Comparison of ENCODE assay signal across 13 mouse cellular contexts in genomic region chr1:40236694-40237093, GRCm38 (mm10). TPM values are rescaled to one million over a fixed set of nuclear protein-coding genes. Genes with fewer than 3 reads are reported as not detected.
A peak's percentile ranks its signal among the peaks of the same experiment; 100 is the strongest.
DNase-seq lines count a peak whose midpoint lies in the region; ATAC-seq and TF ChIP-seq lines count a peak whose summit lies in the region.
"Had no signal": no experiment of that assay in that cellular context is flagged by ENCODE, and none has a peak within 500 bp of the region (broad histone marks: within the 10 kb centered on the region; RNA-seq: fewer than 3 reads in every experiment).

No protein-coding gene starts in this region.

- H3K4me2 ChIP-seq in heart, embryonic 12.5 days: no peak overlapping the region
- H3K4me2 ChIP-seq in lung, embryonic 14.5 days: no peak overlapping the region
- H3K4me2 ChIP-seq in kidney, embryonic 16.5 days (replicated peaks; ENCODE audit: low read depth, low read length): no peak overlapping the region
- H3K4me2 ChIP-seq in stomach, embryonic 16.5 days (ENCODE audit: low read depth, low read length): no peak overlapping the region
- no peak overlapping the region for H3K4me2 ChIP-seq in forebrain, postnatal 0 days (ENCODE audit: low read depth)

- TF ChIP-seq CTCF in lung, embryonic 14.5 days (IDR thresholded peaks at IDR 0.05; ENCODE audit: low read depth): no peak
- TF ChIP-seq CTCF in forebrain, postnatal 0 days (IDR thresholded peaks at IDR 0.05; ENCODE audit: low read depth): no peak

- no peak for ATAC-seq in heart, embryonic 12.5 days (ENCODE audit: insufficient number of reproducible peaks, low FRiP score)
- ATAC-seq in lung, embryonic 14.5 days (ENCODE audit: insufficient read depth): peak; percentile 51; the same call in 1 of the 2 replicates
- peak; percentile 87 for ATAC-seq in kidney, embryonic 16.5 days (ENCODE audit: low FRiP score, low TSS enrichment)
- ATAC-seq in stomach, embryonic 16.5 days (ENCODE audit: insufficient read depth, low FRiP score): peak; percentile 26; the same call in 1 of the 2 replicates
- ATAC-seq in forebrain, postnatal 0 days: no peak

- peaks cover 24% of the 10 kb centered on the region for H3K4me1 ChIP-seq in heart, embryonic 10.5 days
- peaks cover 22% of the 10 kb centered on the region for H3K4me1 ChIP-seq in heart, embryonic 12.5 days (replicated peaks)
- H3K4me1 ChIP-seq in lung, embryonic 14.5 days (ENCODE audit: insufficient read depth): peaks cover 19% of the 10 kb centered on the region
- peaks cover 32% of the 10 kb centered on the region for H3K4me1 ChIP-seq in kidney, embryonic 16.5 days (ENCODE audit: insufficient read depth, low read length)
- H3K4me1 ChIP-seq in stomach, embryonic 16.5 days (ENCODE audit: control insufficient read depth, insufficient read depth, low read length): peaks cover 18% of the 10 kb centered on the region; the same call in 1 of the 2 replicates
- H3K4me1 ChIP-seq in forebrain, postnatal 0 days (ENCODE audit: insufficient read depth): no peaks in the 10 kb centered on the region

- H3K9ac ChIP-seq in heart, embryonic 12.5 days: no peak overlapping the region
- H3K9ac ChIP-seq in lung, embryonic 14.5 days: no peak overlapping the region
- no peak overlapping the region for H3K9ac ChIP-seq in kidney, embryonic 16.5 days (replicated peaks; ENCODE audit: low read length)
- no peak overlapping the region for H3K9ac ChIP-seq in stomach, embryonic 16.5 days (ENCODE audit: low read length)
- no peak overlapping the region for H3K9ac ChIP-seq in forebrain, postnatal 0 days

- H3K27ac ChIP-seq in heart, embryonic 10.5 days: no peak overlapping the region
- no peak overlapping the region for H3K27ac ChIP-seq in heart, embryonic 12.5 days (ENCODE audit: poor library complexity, severe bottlenecking)
- H3K27ac ChIP-seq in lung, embryonic 14.5 days (ENCODE audit: low read depth): peak overlapping the region; percentile 10; the same call in 1 of the 2 replicates
- H3K27ac ChIP-seq in kidney, embryonic 16.5 days (ENCODE audit: low read length): no peak overlapping the region
- H3K27ac ChIP-seq in stomach, embryonic 16.5 days (ENCODE audit: low read length): peak overlapping the region; percentile 19; the same call in 1 of the 2 replicates
- H3K27ac ChIP-seq in forebrain, postnatal 0 days (ENCODE audit: low read depth, low read length): no peak overlapping the region
- H3K27ac ChIP-seq: hindbrain, embryonic 10.5 days had no signal

- no peaks in the 10 kb centered on the region for H3K9me3 ChIP-seq in heart, embryonic 10.5 days
- no peaks in the 10 kb centered on the region for H3K9me3 ChIP-seq in heart, embryonic 12.5 days (replicated peaks)
- H3K9me3 ChIP-seq in lung, embryonic 14.5 days (ENCODE audit: low read depth, low read length): no peaks in the 10 kb centered on the region
- no peaks in the 10 kb centered on the region for H3K9me3 ChIP-seq in kidney, embryonic 16.5 days (ENCODE audit: low read length)
- no peaks in the 10 kb centered on the region for H3K9me3 ChIP-seq in stomach, embryonic 16.5 days (replicated peaks; ENCODE audit: control insufficient read depth, low read length)
- H3K9me3 ChIP-seq in forebrain, postnatal 0 days (ENCODE audit: low read length): no peaks in the 10 kb centered on the region
- H3K9me3 ChIP-seq: hindbrain, embryonic 10.5 days had no signal

- 71% methylated on average over 6 of the region's 6 CpGs for WGBS in heart, embryonic 10.5 days
- WGBS in heart, embryonic 12.5 days: 64% methylated on average over 6 of the region's 6 CpGs
- 41% methylated on average over 6 of the region's 6 CpGs for WGBS in lung, embryonic 14.5 days
- WGBS in kidney, embryonic 16.5 days: 33% methylated on average over 6 of the region's 6 CpGs
- 32% methylated on average over 6 of the region's 6 CpGs for WGBS in stomach, embryonic 16.5 days
- WGBS in forebrain, postnatal 0 days: 63% methylated on average over 6 of the region's 6 CpGs

- no peaks in the 10 kb centered on the region for H3K36me3 ChIP-seq in heart, embryonic 10.5 days
- no peaks in the 10 kb centered on the region for H3K36me3 ChIP-seq in heart, embryonic 12.5 days
- no peaks in the 10 kb centered on the region for H3K36me3 ChIP-seq in lung, embryonic 14.5 days (ENCODE audit: insufficient read depth)
- no peaks in the 10 kb centered on the region for H3K36me3 ChIP-seq in kidney, embryonic 16.5 days (ENCODE audit: insufficient read depth, low read length)
- no peaks in the 10 kb centered on the region for H3K36me3 ChIP-seq in stomach, embryonic 16.5 days (ENCODE audit: control insufficient read depth, insufficient read depth, low read length)
- no peaks in the 10 kb centered on the region for H3K36me3 ChIP-seq in forebrain, postnatal 0 days (ENCODE audit: insufficient read depth)
- H3K36me3 ChIP-seq: hindbrain, embryonic 10.5 days had no signal

- H3K27me3 ChIP-seq in heart, embryonic 10.5 days (ENCODE audit: insufficient read depth, poor library complexity, severe bottlenecking): no peaks in the 10 kb centered on the region
- no peaks in the 10 kb centered on the region for H3K27me3 ChIP-seq in heart, embryonic 12.5 days (replicated peaks)
- no peaks in the 10 kb centered on the region for H3K27me3 ChIP-seq in lung, embryonic 14.5 days (ENCODE audit: insufficient read depth, low read length)
- H3K27me3 ChIP-seq in kidney, embryonic 16.5 days (ENCODE audit: insufficient read depth, low read length): no peaks in the 10 kb centered on the region; the same call in 1 of the 2 replicates
- no peaks in the 10 kb centered on the region for H3K27me3 ChIP-seq in stomach, embryonic 16.5 days (ENCODE audit: control insufficient read depth, insufficient read depth, low read length)
- no peaks in the 10 kb centered on the region for H3K27me3 ChIP-seq in forebrain, postnatal 0 days (ENCODE audit: insufficient read depth, low read length)

- peak; percentile 69 for DNase-seq in heart, embryonic 10.5 days (ENCODE audit: low spot score)
- DNase-seq in lung, embryonic 14.5 days: peak; percentile 50
- DNase-seq in lung, postnatal 25 days (ENCODE audit: low spot score): no peak
- DNase-seq in thymus, postnatal 0 days (ENCODE audit: low spot score): no peak
- DNase-seq in forebrain, postnatal 0 days: no peak
- DNase-seq: adrenal gland, postnatal 25 days; B cell, adult 2 months; lung, postnatal 14 days; midbrain, embryonic 14.5 days had no signal

- no peak overlapping the region for H3K4me3 ChIP-seq in heart, embryonic 10.5 days
- H3K4me3 ChIP-seq in heart, embryonic 12.5 days: no peak overlapping the region
- H3K4me3 ChIP-seq in lung, embryonic 14.5 days (ENCODE audit: low read depth, low read length): no peak overlapping the region
- no peak overlapping the region for H3K4me3 ChIP-seq in kidney, embryonic 16.5 days (ENCODE audit: low read length)
- H3K4me3 ChIP-seq in stomach, embryonic 16.5 days (replicated peaks; ENCODE audit: low read length): no peak overlapping the region
- H3K4me3 ChIP-seq in forebrain, postnatal 0 days (ENCODE audit: low read depth, low read length): no peak overlapping the region
- H3K4me3 ChIP-seq: hindbrain, embryonic 10.5 days had no signal

RNA-seq across cellular contexts. Expression of gene Il1r1, which starts 11.8 kb away (rescaled TPM):
- polyA plus RNA-seq in heart, embryonic 10.5 days (2016; fragmentation: Nextera tagmentation; extraction: Ambion mirVana): 6.3 and 12.9 TPM in 2 replicates
- 7.9 and 8.7 TPM in 2 replicates for polyA plus RNA-seq in heart, embryonic 12.5 days (2016; fragmentation: Nextera tagmentation; extraction: Ambion mirVana)
- 8.3 and 9.5 TPM in 2 replicates for polyA plus RNA-seq in lung, embryonic 14.5 days (2014; fragmentation: Nextera tagmentation; extraction: Ambion mirVana)
- 5.1 and 5.3 TPM in 2 replicates for polyA plus RNA-seq in kidney, embryonic 16.5 days (2015; fragmentation: Nextera tagmentation; extraction: Ambion mirVana)
- polyA plus RNA-seq in stomach, embryonic 16.5 days (2015; fragmentation: Nextera tagmentation; extraction: Ambion mirVana): 11.4 and 12.3 TPM in 2 replicates
- 6.5 and 7.5 TPM in 2 replicates for polyA plus RNA-seq in thymus, postnatal 0 days (2015; fragmentation: Nextera tagmentation; extraction: Ambion mirVana)
- 0.38 and 0.90 TPM in 2 replicates for total RNA-seq in forebrain, postnatal 0 days (2014; rRNA removed)
- polyA plus RNA-seq in forebrain, postnatal 0 days (2015; fragmentation: Nextera tagmentation; extraction: Ambion mirVana): 0.35 and 0.84 TPM in 2 replicates

Comparison
In these comparisons a context has a peak if more than half of its experiments do, and no peak if none do; other contexts are left out.
1. DNase-seq: peak in heart, embryonic 10.5 days (single experiment) and lung, embryonic 14.5 days (single experiment); none in lung, postnatal 25 days (single experiment), thymus, postnatal 0 days (single experiment) and forebrain, postnatal 0 days (single experiment).
2. H3K27ac ChIP-seq: peak in lung, embryonic 14.5 days (single experiment) and stomach, embryonic 16.5 days (single experiment); none in heart, embryonic 10.5 days (single experiment), heart, embryonic 12.5 days (single experiment), kidney, embryonic 16.5 days (single experiment) and forebrain, postnatal 0 days (single experiment).
3. ATAC-seq: peak in lung, embryonic 14.5 days (single experiment), kidney, embryonic 16.5 days (single experiment) and stomach, embryonic 16.5 days (single experiment); none in heart, embryonic 12.5 days (single experiment) and forebrain, postnatal 0 days (single experiment).